Mouse (Mus musculus) limb, embryonic 11.5 days (tissue): ENCODE measurements around the gene Gm13199. TPM values are rescaled to one million over a fixed set of nuclear protein-coding genes. Genes with fewer than 3 reads are reported as not detected.

Experiments
- ATAC-seq: fragments of 200-750 bp; cut with Nextera tagmentation; 2 replicates; pipeline ENCODE4 v1.8.0; 2017; ENCODE audit warnings: low read depth; ENCODE audit not compliant: insufficient number of reproducible peaks, low FRiP score, low TSS enrichment
- DNase-seq: peaks from one replicate; pipeline ENCODE4 v3.0.0-alpha.2; 2015; ENCODE audit warnings: low spot score
- H3K27ac ChIP-seq: fragments of 300-500 bp; sonication (generic); replicated peaks from 2 replicates; pipeline ENCODE4 v1.5.1; 2014; ENCODE audit warnings: low read depth, mild to moderate bottlenecking, low read length
- H3K27me3 ChIP-seq: fragments of 300-500 bp; sonication (generic); 2 replicates; pipeline ENCODE4 v1.6.1; 2014; ENCODE audit warnings: mild to moderate bottlenecking, low read length, mixed read lengths; ENCODE audit not compliant: control insufficient read depth, insufficient read depth
- H3K36me3 ChIP-seq: fragments of 300-500 bp; sonication (generic); 2 replicates; pipeline ENCODE4 v1.6.1; 2014; ENCODE audit warnings: mild to moderate bottlenecking, low read length, moderate library complexity, mixed read lengths; ENCODE audit not compliant: control insufficient read depth, insufficient read depth
- H3K4me1 ChIP-seq: fragments of 300-500 bp; sonication (generic); 2 replicates; pipeline ENCODE4 v1.6.1; 2014; ENCODE audit warnings: low read length, mixed read lengths; ENCODE audit not compliant: control insufficient read depth, insufficient read depth
- H3K4me2 ChIP-seq: fragments of 300-500 bp; sonication (generic); 2 replicates; pipeline ENCODE4 v1.6.1; 2014; ENCODE audit warnings: low read depth, mild to moderate bottlenecking, moderate library complexity; ENCODE audit not compliant: severe bottlenecking
- H3K4me3 ChIP-seq: fragments of 300-500 bp; sonication (generic); 2 replicates; pipeline ENCODE4 v1.5.1; 2014; ENCODE audit warnings: low read depth, low read length
- H3K9ac ChIP-seq: fragments of 300-500 bp; sonication (generic); 2 replicates; pipeline ENCODE4 v1.6.1; 2014; ENCODE audit warnings: mild to moderate bottlenecking, low read length
- H3K9me3 ChIP-seq: fragments of 300-500 bp; sonication (generic); 2 replicates; pipeline ENCODE4 v1.6.1; 2016; ENCODE audit warnings: low read length; ENCODE audit not compliant: control insufficient read depth
- WGBS: fragments of 180-500 bp; shearing (Covaris S2); extraction: QIAGEN DNeasy Blood & Tissue Kit; methylation state at CpG from one replicate; pipeline ENCODE4 v1.1.7; 2014; 5-methylcytosine and 5-hydroxymethylcytosine counted together
- polyA plus RNA-seq: library from polyadenylated mRNA; unstranded; fragments of >200 nt; fragmentation: Nextera tagmentation; extraction: Ambion mirVana; gene quantifications from 2 replicates; pipeline ENCODE4 v1.2.1, GENCODE M21; 2014

The Gm13199 gene
- polyA plus RNA-seq = 2.2 and 2.5 TPM in 2 replicates

DNA sequence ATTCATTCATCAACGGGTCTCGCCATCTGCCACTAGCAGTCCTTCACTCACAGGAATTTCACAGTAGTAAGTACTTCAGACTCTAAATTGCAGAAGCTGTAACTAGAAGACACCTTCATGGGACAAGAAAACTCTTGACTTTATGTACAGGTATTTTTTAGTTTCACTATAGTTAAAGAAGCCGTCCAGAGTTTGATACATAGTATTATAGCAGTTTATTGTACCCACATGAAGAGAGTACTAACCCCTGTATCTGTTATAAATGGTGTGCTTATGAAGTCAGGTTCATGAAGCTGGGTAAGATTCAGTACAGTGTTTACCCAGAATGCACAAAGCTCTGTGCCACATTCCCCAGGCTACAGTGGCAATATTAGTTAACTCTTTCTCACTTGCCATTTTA, at the start of gene Gm13199:
TSS of gene Gm13199 (minus strand) at position 101 of the 400 bp plus-strand sequence.
- H3K27me3 ChIP-seq = no peaks in the 10 kb centered on the region
- H3K36me3 ChIP-seq = peaks cover 8% of the 10 kb centered on the region; the same call in 1 of the 2 replicates
- H3K4me1 ChIP-seq = no peaks in the 10 kb centered on the region
- ATAC-seq (no peak), DNase-seq (no peak)
- no peak within 1 kb of the TSS for H3K9ac ChIP-seq
- no peaks in the 10 kb centered on the region for H3K9me3 ChIP-seq
- 95% methylated on average over 3 of the region's 3 CpGs for WGBS
- no peak within 1 kb of the TSS for H3K4me3 ChIP-seq
- H3K4me2 ChIP-seq = no peak within 1 kb of the TSS
- H3K27ac ChIP-seq = no peak within 1 kb of the TSS

DNA sequence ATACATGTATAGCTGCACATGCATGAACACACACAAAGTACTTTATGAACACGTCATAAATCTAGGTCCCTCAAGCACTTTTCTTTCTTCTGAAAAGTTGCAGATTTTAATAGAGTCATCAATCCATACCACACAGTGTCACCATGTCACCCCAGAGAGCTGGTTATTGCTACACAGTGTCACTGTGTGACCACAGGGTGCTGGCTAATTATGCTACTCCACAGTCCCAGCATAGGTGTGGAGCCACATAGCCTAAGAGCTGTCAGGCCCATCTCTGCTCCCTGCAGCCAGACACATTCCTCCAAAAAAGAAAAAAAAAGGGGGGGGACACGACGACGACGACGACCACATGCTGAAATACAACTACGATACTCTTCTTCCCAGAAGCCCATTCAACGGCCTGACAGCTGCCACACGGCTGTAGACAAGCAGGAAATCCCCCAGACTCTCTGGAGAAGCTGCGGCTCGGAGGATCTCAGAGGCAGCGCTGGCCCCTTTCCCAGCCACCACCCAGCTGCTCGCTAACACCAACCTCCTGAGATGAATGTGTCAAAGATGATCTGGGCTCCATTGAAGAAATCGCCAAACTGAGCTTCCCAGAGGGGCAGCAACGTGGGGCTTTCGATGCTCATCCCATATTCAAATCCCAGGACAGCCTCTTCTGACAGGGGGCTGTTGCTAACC, 48.7 kb upstream of the Gm13199 start:
- no peak overlapping the region for H3K27ac ChIP-seq
- no peak overlapping the region for H3K4me2 ChIP-seq
- DNase-seq (no peak), ATAC-seq (no peak)
- no peaks in the 10 kb centered on the region for H3K36me3 ChIP-seq
- H3K27me3 ChIP-seq = no peaks in the 10 kb centered on the region
- H3K9me3 ChIP-seq = no peaks in the 10 kb centered on the region
- no peak overlapping the region for H3K4me3 ChIP-seq
- H3K4me1 ChIP-seq = no peaks in the 10 kb centered on the region
- H3K9ac ChIP-seq = no peak overlapping the region
- 85% methylated on average over 16 of the region's 16 CpGs for WGBS

DNA sequence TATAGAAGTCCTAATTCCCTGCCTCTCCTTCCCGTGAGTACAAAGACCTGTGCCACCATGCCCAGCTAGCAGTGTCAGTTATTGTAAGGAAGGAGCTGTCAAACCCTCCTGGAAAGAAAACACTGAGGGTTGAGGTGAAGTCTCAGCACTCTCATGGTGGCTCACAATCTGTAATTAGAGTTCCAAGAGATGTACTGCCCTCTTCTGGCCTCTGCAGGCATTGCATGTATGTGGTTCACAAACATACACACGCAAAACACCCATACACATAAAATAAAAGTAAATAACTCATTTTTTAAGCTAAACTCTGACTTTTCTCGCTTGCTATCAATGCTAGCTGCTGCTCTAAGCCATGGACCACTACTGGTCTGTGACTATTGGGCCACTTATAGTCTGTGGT, 43.9 kb upstream of the Gm13199 start:
- H3K9me3 ChIP-seq = no peaks in the 10 kb centered on the region
- H3K4me1 ChIP-seq = no peaks in the 10 kb centered on the region
- ATAC-seq = no peak
- H3K27me3 ChIP-seq = no peaks in the 10 kb centered on the region
- no peak overlapping the region for H3K27ac ChIP-seq
- no peak overlapping the region for H3K4me2 ChIP-seq
- no peaks in the 10 kb centered on the region; the same call in 1 of the 2 replicates for H3K36me3 ChIP-seq
- WGBS = 56% methylated on average over 3 of the region's 3 CpGs
- peak; percentile 71 for DNase-seq
- no peak overlapping the region for H3K9ac ChIP-seq
- no peak overlapping the region for H3K4me3 ChIP-seq

DNA sequence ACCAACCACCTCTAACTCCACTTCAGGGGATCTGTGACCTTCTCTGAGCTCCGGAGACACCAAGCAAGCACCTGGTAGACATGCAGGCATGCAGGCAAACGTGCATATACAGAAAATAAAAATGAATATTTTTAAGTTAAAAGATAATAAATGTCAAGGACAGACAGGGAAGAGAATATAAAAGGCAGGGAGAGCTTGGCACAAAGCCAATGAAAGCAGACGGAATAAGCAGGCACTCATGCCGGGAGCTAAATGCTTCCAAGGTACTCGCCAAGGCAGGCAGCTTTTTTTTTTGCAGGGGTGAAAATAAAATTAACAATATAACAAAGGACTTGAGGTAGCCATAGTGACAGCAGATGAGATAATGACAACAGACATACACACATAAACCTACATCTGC, 43.4 kb upstream of the Gm13199 start:
- no peak overlapping the region for H3K9ac ChIP-seq
- DNase-seq (no peak), ATAC-seq (no peak)
- no peak overlapping the region for H3K4me2 ChIP-seq
- H3K27ac ChIP-seq = no peak overlapping the region
- H3K4me3 ChIP-seq = no peak overlapping the region
- no peaks in the 10 kb centered on the region for H3K4me1 ChIP-seq
- 71% methylated on average over 5 of the region's 5 CpGs for WGBS
- no peaks in the 10 kb centered on the region for H3K27me3 ChIP-seq
- no peaks in the 10 kb centered on the region; the same call in 1 of the 2 replicates for H3K36me3 ChIP-seq
- H3K9me3 ChIP-seq = no peaks in the 10 kb centered on the region

DNA sequence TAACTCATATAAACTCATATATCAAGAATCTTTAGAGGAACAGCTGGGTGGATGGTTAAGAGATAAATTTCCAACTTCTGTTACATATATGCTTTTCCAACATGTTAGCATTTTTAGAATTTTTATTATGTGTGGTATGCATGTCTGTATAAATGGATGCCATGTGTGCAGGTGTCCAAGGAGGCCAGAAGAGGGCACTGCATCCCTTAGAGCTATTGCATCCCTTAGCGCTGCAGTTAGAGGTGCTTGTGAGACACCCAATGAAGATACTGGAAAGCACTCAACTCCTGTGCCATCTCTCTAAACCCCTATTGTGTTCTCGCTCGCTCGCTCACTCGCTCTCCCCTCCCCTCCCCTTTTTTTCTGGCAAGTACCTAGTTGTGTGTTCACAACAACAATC, 37.4 kb upstream of the Gm13199 start:
- WGBS = 66% methylated on average over 5 of the region's 5 CpGs
- Histone ChIP-seq H3K4me3 (no peak overlapping the region), H3K27me3 (no peaks in the 10 kb centered on the region), H3K9me3 (no peaks in the 10 kb centered on the region), H3K9ac (no peak overlapping the region), H3K36me3 (no peaks in the 10 kb centered on the region; the same call in 1 of the 2 replicates), H3K27ac (no peak overlapping the region), H3K4me1 (no peaks in the 10 kb centered on the region), H3K4me2 (no peak overlapping the region)
- DNase-seq (no peak), ATAC-seq (no peak)

DNA sequence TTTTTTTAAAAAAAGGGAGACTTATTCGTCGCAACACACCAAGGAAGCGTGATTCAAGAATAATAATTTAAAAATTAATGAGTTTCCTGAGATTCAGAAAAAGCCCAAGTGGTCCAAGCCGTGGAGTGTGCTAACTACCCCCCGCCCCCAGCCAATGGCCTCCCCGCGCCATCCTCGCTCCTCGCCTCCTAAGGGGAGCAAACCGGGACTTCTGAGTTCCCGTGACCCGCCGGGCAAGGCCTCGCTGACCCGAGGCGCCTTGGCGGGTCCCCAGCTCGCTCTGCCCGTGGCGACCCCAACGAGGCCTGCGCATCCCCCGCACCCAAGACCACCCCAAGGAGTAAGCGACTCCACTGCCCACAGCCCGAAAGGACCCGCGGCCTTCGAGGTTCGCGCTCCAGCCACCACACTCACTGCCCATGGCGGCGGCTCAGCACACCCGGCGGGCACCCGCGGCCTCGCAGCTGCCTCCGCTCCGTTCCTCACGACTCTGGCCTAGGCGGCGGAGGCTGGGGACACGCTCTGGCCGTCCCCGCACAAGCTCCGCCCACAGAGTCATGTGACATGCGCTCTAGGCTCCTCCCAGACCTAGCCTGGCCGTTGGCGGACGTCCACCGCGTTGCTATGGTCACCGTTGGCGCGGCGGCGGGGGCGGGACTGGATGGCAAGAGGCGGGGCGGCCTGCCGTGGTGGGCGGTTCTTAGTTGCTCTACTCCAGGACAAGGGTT, 32.3 kb upstream of the Gm13199 start, which contains the start of gene Sec61a2:
TSS of gene Sec61a2 (minus strand) at position 590 of the 728 bp plus-strand sequence.
- Histone ChIP-seq H3K4me3 (peak within 1 kb of the TSS; percentile 76), H3K9me3 (no peaks in the 10 kb centered on the region), H3K9ac (peak within 1 kb of the TSS; percentile 84), H3K27ac (peak within 1 kb of the TSS; percentile 57; the same call in 1 of the 2 replicates), H3K36me3 (no peaks in the 10 kb centered on the region), H3K4me2 (peak within 1 kb of the TSS; percentile 33), H3K4me1 (peaks cover 3% of the 10 kb centered on the region; the same call in 1 of the 2 replicates), H3K27me3 (no peaks in the 10 kb centered on the region)
- DNase-seq (peak; percentile 99), ATAC-seq (peak; percentile 100)
- WGBS = under 1% methylated on average over 62 of the region's 62 CpGs

DNA sequence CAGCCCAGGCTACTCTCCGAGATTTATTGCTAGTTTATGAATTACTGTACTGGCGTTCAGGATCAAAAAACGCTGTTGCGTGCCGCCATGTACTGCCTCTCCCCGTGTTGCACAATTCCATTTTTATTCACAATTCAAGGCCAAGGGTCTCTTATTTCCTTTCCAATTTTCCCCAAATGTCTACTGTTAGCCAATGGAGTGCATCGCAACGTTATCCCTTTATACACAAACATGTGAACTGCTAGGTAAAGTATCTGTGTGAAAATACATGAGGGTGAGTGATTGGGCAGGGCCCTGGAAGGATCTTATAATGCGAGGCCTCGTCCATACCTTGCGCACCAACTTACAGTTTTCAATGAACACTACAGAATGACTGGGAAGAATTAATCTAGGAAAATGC, 31.6 kb upstream of the Gm13199 start:
- no peaks in the 10 kb centered on the region for H3K9me3 ChIP-seq
- no peaks in the 10 kb centered on the region for H3K27me3 ChIP-seq
- H3K36me3 ChIP-seq = no peaks in the 10 kb centered on the region
- 38% methylated on average over 11 of the region's 11 CpGs for whole genome bisulfite sequencing
- DNase-seq = peak; percentile 38
- H3K4me2 ChIP-seq = peak overlapping the region; percentile 33
- no peak overlapping the region for H3K27ac ChIP-seq
- H3K4me1 ChIP-seq = peaks cover 3% of the 10 kb centered on the region; the same call in 1 of the 2 replicates
- no peak for ATAC-seq
- peak overlapping the region; percentile 76 for H3K4me3 ChIP-seq
- H3K9ac ChIP-seq = no peak overlapping the region; the same call in 1 of the 2 replicates

DNA sequence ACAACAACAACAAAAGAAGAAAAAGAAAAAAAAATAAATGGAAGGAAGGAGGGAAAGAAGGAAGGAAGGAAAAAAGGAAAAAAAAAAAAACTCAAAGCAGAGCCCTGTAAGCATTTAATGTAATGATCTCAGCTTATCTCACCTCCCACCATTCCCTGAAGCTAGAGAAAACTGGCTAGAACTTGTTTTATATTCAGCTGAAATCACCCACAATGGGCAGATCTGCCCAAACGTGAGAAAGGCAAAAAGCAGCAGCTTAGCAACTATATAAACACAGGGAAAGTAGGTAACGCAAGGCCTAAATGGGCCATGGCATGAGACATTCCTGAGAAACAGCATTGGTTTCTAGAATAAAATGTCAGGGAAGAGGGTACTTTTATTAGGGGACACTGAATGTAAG, 26.7 kb upstream of the Gm13199 start:
- H3K4me1 ChIP-seq = peaks cover 3% of the 10 kb centered on the region; the same call in 1 of the 2 replicates
- 80% methylated on average over 2 of the region's 2 CpGs for WGBS
- no peak overlapping the region for H3K4me3 ChIP-seq
- H3K27ac ChIP-seq = no peak overlapping the region
- ATAC-seq (no peak), DNase-seq (no peak)
- H3K36me3 ChIP-seq = peaks cover 10% of the 10 kb centered on the region
- no peaks in the 10 kb centered on the region for H3K9me3 ChIP-seq
- H3K27me3 ChIP-seq = no peaks in the 10 kb centered on the region
- no peak overlapping the region for H3K4me2 ChIP-seq
- no peak overlapping the region for H3K9ac ChIP-seq
